Mouse (Mus musculus) thymus, postnatal 14 days (tissue): ENCODE results near the gene AC161166.1.
"Not testable (repeated sequence)": the region's sequence is repeated elsewhere in the genome, so short reads cannot be mapped to it uniquely, and the experiment has no call there.

ENCODE experiments used
- DNase-seq: peaks from one replicate; pipeline ENCODE4 v3.0.0; 2021

Gene AC161166.1

DNA sequence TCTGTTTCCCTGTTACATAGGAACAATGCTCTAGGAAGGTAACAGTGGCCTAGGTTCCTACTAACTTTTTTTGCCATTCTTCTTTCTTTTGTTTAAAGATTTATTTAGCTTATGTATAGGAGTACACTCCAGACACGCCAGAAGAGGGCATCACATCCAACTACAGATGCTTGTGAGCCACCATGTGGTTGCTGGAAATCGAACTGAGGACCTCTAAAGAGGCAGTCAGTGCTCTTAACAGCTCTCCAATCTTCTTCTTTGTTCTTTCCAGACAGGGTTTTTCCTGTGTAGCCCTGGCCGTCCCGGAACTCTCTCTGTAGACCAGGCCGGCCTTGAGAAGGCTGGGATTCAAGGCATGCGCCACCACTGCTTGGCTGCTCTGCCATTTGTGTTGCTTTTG, 12.7 kb upstream of the AC161166.1 start:
- no peak for DNase-seq

DNA sequence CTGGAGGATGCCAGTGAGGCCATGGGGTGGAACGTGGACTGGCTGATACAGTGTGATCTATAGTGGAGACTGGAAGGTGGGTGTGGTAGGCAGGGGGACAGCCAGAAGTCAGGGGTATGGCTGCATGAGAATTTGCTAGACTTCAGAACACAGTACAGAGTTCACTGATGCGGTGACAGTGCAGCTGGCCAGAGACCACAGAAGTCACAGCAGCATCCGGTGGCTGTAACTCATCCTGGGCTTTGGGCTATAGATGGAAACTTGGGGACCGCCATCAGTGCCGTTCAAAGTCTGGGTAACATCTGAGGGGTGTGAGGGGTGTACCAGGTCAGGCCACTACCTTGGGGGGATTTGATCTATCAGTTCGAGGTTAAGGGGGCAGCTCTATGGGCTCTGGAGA, 11.5 kb upstream of the AC161166.1 start:
- DNase-seq: no peak

DNA sequence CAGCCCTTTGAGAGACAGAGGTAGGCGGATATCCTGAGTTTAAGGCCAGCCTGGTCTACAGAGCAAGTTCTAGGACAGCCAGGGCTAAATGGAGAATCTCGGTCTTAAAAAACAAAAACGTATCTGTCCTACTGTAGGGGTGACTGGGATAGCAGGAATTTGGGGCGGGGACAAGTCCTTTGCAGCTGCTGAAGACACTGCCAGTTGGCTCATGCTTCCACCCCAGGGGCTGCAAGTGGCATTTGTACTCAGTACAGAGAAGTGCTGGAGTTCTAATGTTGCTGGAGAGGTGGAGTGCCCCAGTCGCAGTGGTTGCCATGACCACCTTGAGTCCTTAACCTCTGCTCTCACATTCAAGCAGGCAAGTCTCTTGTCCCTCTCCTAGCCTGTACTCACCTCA, 10.6 kb upstream of the AC161166.1 start:
- DNase-seq: no peak

GRCm38 (mm10) chr7:24520054-24520453, 7.8 kb upstream of the AC161166.1 start:
- not testable (repeated sequence) for DNase-seq

DNA sequence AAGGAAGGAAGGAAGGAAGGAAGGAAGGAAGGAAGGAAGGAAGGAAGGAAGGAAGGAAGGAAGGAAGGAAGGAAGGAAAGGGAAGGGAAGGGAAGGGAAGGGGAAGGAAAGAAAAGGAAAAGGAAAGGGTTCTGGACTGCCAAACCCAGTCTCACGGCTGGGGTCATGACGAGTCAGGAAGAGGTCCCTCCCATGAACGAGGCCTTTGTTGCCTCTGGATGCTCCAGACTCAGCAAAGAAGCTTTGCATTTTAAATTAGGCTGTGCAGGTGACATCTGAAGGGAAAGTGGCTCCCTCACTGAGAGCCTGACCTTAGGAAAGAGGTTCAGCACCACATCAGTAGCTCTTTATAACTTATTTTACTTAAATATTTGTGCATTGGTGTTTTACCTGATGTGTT, 6.9 kb upstream of the AC161166.1 start:
- no peak for DNase-seq

DNA sequence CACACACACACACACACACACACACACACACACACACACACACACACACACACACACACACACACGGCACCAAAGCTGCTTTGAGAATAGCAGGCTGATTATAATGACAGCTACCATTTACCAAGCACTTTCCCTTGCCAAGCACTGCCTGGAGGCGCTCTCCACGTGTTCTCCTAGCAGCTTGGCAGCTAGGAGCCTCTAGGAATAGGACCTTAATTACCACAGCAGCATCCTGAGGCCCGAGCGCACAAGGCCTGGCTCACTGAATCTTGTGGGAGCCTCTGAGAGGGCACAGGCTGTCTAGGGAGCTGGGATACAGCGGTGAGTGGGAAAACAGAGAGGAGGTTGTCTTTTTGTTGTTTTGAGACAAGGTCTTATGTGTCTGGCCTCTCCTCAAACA, 5.4 kb upstream of the AC161166.1 start:
- no peak for DNase-seq

- DNase-seq: no peak
Measured at GRCm38 (mm10) chr7:24517077-24517476, 4.8 kb upstream of the AC161166.1 start.

DNA sequence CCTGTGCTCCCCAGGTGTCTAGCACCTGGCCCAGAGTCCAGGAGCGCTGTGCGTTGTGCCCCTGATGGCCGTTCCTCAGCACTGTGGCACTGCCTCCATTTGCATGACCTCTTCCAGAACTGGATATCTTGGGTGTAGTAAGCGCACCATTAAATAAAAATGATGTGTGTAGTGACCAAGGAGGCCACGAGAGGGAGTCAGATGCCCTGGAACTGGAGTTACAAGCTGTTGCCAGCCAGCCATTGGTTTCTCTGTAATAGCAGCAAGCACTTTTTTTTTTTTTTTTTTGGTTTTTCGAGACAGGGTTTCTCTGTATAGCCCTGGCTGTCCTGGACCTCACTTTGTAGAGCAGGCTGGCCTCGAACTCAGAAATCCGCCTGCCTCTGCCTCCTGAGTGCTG, 4.1 kb upstream of the AC161166.1 start:
- peak; percentile 31 for DNase-seq

GRCm38 (mm10) chr7:24507726-24508114, 4.5 kb downstream of the AC161166.1 start:
- DNase-seq: no peak

GRCm38 (mm10) chr7:24506838-24507725, 5.2 kb downstream of the AC161166.1 start, which contains the start of gene Zfp428:
Gene Zfp428, plus strand, starts transcription at chr7:24507006.
- DNase-seq: peak; percentile 71

GRCm38 (mm10) chr7:24506476-24506837, 5.8 kb downstream of the AC161166.1 start:
- DNase-seq: no peak

- DNase-seq: no peak
Measured at GRCm38 (mm10) chr7:24506065-24506459, 6.2 kb downstream of the AC161166.1 start.

DNA sequence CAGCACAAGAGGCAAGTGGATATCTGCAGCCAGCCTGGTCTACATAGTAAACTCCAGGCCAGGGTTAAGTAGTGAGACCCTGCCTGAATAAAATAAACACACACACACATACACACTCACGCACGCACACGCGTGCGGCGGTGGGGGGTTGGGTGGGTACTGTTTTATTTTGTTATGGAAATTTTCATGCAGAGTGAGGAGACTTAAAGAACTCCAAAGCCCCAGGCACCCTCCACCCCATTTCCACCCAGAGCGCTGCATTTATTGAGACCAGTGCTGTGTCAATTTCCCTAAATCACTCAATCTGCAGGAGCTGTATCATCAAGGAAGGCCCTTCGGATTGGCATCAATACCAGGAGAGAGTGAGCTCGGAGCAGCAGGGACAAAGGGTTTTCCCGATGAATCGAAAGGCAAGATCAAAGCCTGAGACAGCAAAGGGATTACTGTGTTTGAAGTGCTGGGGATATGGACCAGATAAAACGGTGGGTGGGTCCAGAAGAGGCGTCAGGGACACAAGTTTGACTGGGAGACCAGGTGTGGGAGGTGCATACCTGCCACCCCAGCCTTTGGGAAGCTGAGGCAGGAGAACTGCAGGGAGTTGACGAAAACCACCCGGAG, 6.7 kb downstream of the AC161166.1 start:
- no peak for DNase-seq

- DNase-seq: no peak
Measured at GRCm38 (mm10) chr7:24504868-24505267, 7.4 kb downstream of the AC161166.1 start.

- no peak for DNase-seq
Measured at GRCm38 (mm10) chr7:24504004-24504403, 8.3 kb downstream of the AC161166.1 start.

DNA sequence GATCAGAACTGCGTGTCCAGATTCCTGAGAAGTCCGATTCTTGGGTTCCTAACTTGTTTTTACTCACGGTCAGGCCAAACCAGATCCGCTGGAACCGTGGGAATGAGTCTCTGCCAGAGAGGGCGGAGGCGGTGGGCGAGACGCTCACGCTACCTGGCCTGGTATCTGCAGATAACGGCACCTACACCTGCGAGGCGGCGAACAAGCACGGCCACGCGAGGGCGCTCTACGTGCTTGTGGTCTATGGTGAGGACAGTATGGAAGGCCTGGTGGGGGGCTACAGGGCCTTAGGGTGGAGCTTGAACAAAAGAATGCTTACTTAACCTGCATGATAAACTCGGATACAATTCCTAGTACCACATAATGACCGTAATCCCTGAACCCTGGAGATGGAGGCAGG, 10.8 kb downstream of the AC161166.1 start:
- peak; percentile 69 for DNase-seq

DNA sequence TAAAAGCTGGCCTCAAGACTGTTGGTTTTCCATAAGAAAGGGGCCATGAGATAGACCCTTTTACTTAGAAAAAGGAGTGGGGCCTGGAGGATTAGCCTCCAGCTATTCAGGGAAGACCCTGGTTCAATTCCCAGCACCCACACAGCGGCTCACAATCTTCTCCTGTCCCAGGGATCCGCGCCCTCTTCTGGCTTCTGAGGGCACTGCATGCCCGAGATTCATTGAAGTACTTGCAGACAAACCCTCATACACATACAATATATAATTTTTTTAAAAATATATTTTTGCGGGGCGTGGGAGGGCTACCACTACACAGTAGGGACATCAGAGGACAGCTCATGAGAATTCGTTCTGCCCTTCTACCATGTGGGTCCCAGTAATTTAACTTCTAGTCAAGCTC, 11.3 kb downstream of the AC161166.1 start:
- peak; percentile 65 for DNase-seq

- DNase-seq: peak; percentile 24
Measured at GRCm38 (mm10) chr7:24499856-24500577, 12.2 kb downstream of the AC161166.1 start.

DNA sequence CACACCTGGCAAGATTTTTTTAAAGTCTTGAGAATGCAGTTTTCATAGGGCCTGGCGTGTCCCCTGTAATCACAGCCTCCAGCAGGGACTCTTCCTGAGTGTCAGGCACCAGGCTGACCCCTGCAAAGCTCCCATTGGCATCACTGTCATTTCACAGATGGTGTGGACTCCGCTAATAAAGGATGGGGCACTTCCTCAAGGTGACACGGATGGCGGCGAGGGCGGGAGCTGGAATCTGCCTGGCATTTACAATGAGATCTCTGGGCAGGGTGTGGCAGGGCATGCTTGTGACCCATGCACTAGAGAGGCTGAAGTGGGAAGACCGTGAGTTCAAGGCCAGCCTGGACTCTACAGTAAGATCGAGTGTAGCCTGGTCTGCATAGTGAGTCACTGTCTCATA, 24.0 kb downstream of the AC161166.1 start:
- no peak for DNase-seq

- no peak for DNase-seq
Measured at GRCm38 (mm10) chr7:24487403-24487802, 24.9 kb downstream of the AC161166.1 start.

GRCm38 (mm10) chr7:24486654-24487130, 25.6 kb downstream of the AC161166.1 start:
- DNase-seq: no peak

DNA sequence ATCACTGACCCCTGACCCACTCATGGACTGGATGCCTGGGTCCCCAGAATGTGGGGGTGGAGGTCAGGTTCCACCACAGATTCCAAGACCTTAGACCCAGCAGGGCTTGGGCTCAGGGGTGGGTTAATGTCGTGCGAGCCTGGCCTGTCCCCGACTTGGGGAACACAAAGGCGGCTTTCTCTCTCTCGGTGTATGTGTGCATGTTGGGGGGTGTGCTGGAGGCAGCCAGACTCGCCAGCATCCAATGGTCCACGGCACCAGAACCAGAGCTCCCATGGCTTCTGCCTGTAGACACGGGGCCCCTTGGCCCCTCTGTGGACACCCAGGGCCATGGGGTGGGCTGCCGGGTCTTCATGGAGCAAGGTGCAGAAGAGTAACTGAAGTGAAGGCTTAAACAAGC, 26.8 kb downstream of the AC161166.1 start:
- no peak for DNase-seq

DNA sequence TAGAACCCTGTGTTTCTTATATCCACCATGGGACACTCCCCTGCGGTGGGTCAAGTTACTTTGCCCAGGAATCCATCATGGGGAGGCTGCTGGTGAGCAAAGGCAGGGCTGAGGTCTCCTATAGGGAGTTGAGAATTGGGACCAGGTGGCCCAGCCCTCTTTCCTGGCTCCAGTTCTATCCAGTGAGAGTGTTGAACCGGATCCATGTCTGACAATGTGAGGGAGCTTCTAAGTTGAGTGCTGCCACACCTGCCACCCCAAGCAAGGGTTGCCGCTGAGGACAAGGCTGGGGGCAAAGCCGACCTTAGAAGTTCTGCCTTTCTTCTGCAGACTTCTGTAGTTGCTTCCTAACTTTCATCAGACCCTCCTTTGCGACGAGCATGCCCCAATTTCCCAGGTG, 29.0 kb downstream of the AC161166.1 start:
- not testable (repeated sequence) for DNase-seq
